Mouse (Mus musculus) telencephalon, adult 2 months (tissue): Measurements from ENCODE around the gene Uhrf1bp1.
A peak's percentile ranks its signal among the peaks of the same experiment; 100 is the strongest.

ENCODE experiments used
- DNase-seq: peaks from one replicate; pipeline ENCODE4 v3.0.0-alpha.2; 2011; ENCODE audit warnings: low read depth, low spot score

Uhrf1bp1 gene

GRCm38 (mm10) chr17:27839469-27840252 is 16.6 kb upstream of the Uhrf1bp1 start:
- peak; percentile 98 for DNase-seq

GRCm38 (mm10) chr17:27848351-27848750 is 7.9 kb upstream of the Uhrf1bp1 start:
- no peak for DNase-seq

GRCm38 (mm10) chr17:27851076-27851475 is 5.2 kb upstream of the Uhrf1bp1 start:
- peak; percentile 26 for DNase-seq

GRCm38 (mm10) chr17:27856798-27857648 is 782 bp downstream of the Uhrf1bp1 start:
- no peak for DNase-seq

- DNase-seq: no peak
Observed at GRCm38 (mm10) chr17:27857649-27858475, 1.6 kb downstream of the Uhrf1bp1 start.

- DNase-seq: no peak
Observed at GRCm38 (mm10) chr17:27859131-27859530, 2.9 kb downstream of the Uhrf1bp1 start.

- no peak for DNase-seq
Observed at GRCm38 (mm10) chr17:27865461-27865860, 9.2 kb downstream of the Uhrf1bp1 start.

- no peak for DNase-seq
Observed at GRCm38 (mm10) chr17:27866737-27867136, 10.5 kb downstream of the Uhrf1bp1 start.

- peak; percentile 71 for DNase-seq
Observed at GRCm38 (mm10) chr17:27871851-27872250, 15.6 kb downstream of the Uhrf1bp1 start.

- no peak for DNase-seq
Observed at GRCm38 (mm10) chr17:27873583-27873982, 17.3 kb downstream of the Uhrf1bp1 start.

GRCm38 (mm10) chr17:27874510-27874909 is 18.3 kb downstream of the Uhrf1bp1 start:
- no peak for DNase-seq

GRCm38 (mm10) chr17:27881518-27881917 is 25.3 kb downstream of the Uhrf1bp1 start:
- no peak for DNase-seq

- DNase-seq: no peak
Observed at GRCm38 (mm10) chr17:27883129-27883528, 26.9 kb downstream of the Uhrf1bp1 start.

GRCm38 (mm10) chr17:27883994-27884393 is 27.8 kb downstream of the Uhrf1bp1 start:
- DNase-seq: no peak

GRCm38 (mm10) chr17:27886499-27887210 is 30.4 kb downstream of the Uhrf1bp1 start:
- DNase-seq: no peak

- DNase-seq: peak; percentile 93
Observed at GRCm38 (mm10) chr17:27907512-27908205, 51.4 kb downstream of the Uhrf1bp1 start.

GRCm38 (mm10) chr17:27908206-27908887 is 52.1 kb downstream of the Uhrf1bp1 start:
- DNase-seq: no peak

- DNase-seq: peak; percentile 50
Observed at GRCm38 (mm10) chr17:27908888-27909621, 52.8 kb downstream of the Uhrf1bp1 start, which contains the start of gene Anks1. TSS of gene Anks1 (plus strand) at chr17:27909306.
